Mouse (Mus musculus) liver, postnatal 0 days (tissue): ENCODE results near the gene Zfp473.

ENCODE experiments used
- CTCF ChIP-seq: sonication (generic); IDR thresholded peaks from 2 replicates; pipeline ENCODE4 v1.5.1; 2016; ENCODE audit warnings: antibody characterized with exemption, low read depth
- EP300 ChIP-seq: IDR thresholded peaks from 2 replicates; pipeline ENCODE4 v1.6.1; 2016; ENCODE audit warnings: antibody characterized with exemption, low read depth, mild to moderate bottlenecking

DNA sequence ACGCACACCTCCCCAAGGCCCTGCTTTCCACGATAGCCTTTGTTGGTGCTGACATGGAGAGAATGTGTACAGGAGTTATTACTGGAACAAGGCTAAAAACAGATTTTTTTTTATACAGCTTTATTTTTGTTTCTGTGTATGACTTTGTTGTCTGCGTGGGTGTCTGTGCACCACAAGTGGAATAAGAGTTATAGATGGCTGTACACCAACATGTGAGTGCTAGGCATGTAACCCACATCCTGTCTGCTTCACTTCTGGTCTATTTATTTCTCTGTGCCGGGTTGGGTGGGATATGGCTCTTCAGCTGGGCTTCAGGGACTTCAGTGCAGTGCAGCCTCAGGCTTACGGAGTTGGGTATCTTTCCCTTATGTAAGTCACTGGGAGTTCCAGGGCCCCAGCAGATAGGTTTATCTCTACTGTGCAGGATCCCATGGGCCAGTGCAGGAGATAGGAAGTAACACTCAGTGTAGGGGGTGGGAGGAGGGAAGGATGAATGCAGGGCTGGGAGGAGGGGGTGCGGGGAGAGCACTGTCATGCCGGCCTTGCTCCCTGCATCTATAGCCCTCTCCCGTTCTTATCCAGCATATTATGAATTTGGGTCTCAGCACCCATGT lies 21.8 kb upstream of the Zfp473 start:
- TF ChIP-seq CTCF = no peak
- peak; percentile 88 for TF ChIP-seq EP300
